Mouse (Mus musculus) neutrophil, adult 65 days (primary cell): ENCODE results near the gene Gm3099. TPM values are rescaled to one million over a fixed set of nuclear protein-coding genes. Genes with fewer than 3 reads are reported as not detected.

Source experiments
- total RNA-seq: library from RNA; stranded (reverse); gene quantifications from 2 replicates; pipeline ENCODE4 v1.2.4, GENCODE M21; 2023

Gene Gm3099
- total RNA-seq, result not detected in 2 replicates

GRCm38 (mm10) chr14:3998094-3998493 lies at the start of gene Gm3099:
Gene Gm3099 (plus strand): TSS chr14:3998394.

DNA sequence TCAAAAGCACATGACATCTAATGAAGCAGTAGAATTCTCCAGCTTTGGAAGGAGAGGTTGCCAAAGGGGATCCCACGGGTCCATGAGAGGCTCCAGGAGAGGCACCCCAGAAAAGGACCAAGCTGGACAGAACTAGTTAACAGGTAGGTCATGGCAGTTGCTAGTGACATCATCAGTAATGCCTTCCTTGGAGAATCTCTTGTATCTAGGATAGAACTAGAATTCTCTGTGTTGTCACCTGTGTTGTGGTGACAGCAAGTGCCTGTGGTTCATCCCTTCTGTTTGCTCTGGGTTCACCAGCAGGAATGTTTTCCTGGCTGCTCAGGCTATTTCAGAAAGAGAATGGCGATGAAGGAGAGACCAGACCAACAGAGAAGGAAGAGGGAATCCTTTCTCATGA lies 34.9 kb upstream of the Gm3099 start, which contains the start of gene Gm3095:
TSS of gene Gm3095 (plus strand) at position 301 of the 400 bp plus-strand sequence.

GRCm38 (mm10) chr14:4023641-4024040 lies 25.4 kb downstream of the Gm3099 start, which contains the start of gene Gm5796:
Gene Gm5796 (plus strand): TSS chr14:4023941.

Other genes with a start within 250 kb of the Gm3099 start
- gene Gm3002, start 188.3 kb upstream of the Gm3099 start, total RNA-seq, result not detected in 2 replicates
- not detected in 2 replicates for gene Gm3033, start 152.1 kb upstream of the Gm3099 start, total RNA-seq
- gene Gm2916, start 114.2 kb upstream of the Gm3099 start, total RNA-seq, result not detected in 2 replicates
- gene Gm3029, start 66.6 kb upstream of the Gm3099 start, total RNA-seq, result not detected in 2 replicates
- gene Gm3095, start 34.8 kb upstream of the Gm3099 start, total RNA-seq, result not detected in 2 replicates
- not detected in 2 replicates for gene Gm5796, start 25.5 kb downstream of the Gm3099 start, total RNA-seq
- gene Gm3115, start 85.7 kb downstream of the Gm3099 start, total RNA-seq, result not detected in 2 replicates
- gene Gm8108, start 112.1 kb downstream of the Gm3099 start, total RNA-seq, result not detected in 2 replicates
- not detected in 2 replicates for gene Gm3127, start 166.6 kb downstream of the Gm3099 start, total RNA-seq
- not detected in 2 replicates for gene Gm2974, start 184.2 kb downstream of the Gm3099 start, total RNA-seq